Comparison of ENCODE assay signal across 9 mouse cellular contexts in genomic region chr13:8202681-8203476, GRCm38 (mm10). TPM values are rescaled to one million over a fixed set of nuclear protein-coding genes. Genes with fewer than 3 reads are reported as not detected.
DNase-seq lines count a peak whose midpoint lies in the region; ATAC-seq lines count a peak whose summit lies in the region.
"Had no signal": no experiment of that assay in that cellular context is flagged by ENCODE, and none has a peak within 500 bp of the region (broad histone marks: within the 10 kb centered on the region; RNA-seq: fewer than 3 reads in every experiment).

TSS of gene Adarb2 (plus strand) at chr13:8202866.

- H3K4me2 ChIP-seq in kidney, embryonic 16.5 days (replicated peaks; ENCODE audit: low read depth, low read length), result peak within 1 kb of the TSS; percentile 60

- DNase-seq in kidney, postnatal 14 days, result no peak
- peak; percentile 69 to 73 for DNase-seq in cerebellum, postnatal 10 days
- peak; percentile 67 to 83 for DNase-seq in frontal cortex, adult 2 months (ENCODE audit: extremely low spot score in 1 of 2, low spot score in 1 of 2)
- peak; percentile 46 to 60 for DNase-seq in left cerebral cortex, adult 18-20 months (ENCODE audit: low spot score in 2 of 2)
- peak; percentile 61 for DNase-seq in neural tube, embryonic 10.5 days (ENCODE audit: extremely low spot score, low spot score)
- no peak for DNase-seq in thymus, postnatal 0 days (ENCODE audit: low spot score)
- DNase-seq in c-Kit-positive CD71-positive TER-119-positive erythroid progenitor cells, embryonic 14.5 days (ENCODE audit: low spot score), result no peak

- WGBS in kidney, embryonic 16.5 days, result under 1% methylated on average over 26 of the region's 26 CpGs

- H3K4me3 ChIP-seq in kidney, embryonic 16.5 days (ENCODE audit: low read length), result peak within 1 kb of the TSS; percentile 41
- H3K4me3 ChIP-seq: myocyte had no signal

- peaks cover 19% of the 10 kb centered on the region; the same call in 1 of the 2 replicates for H3K27me3 ChIP-seq in kidney, embryonic 16.5 days (ENCODE audit: insufficient read depth, low read length)

- ATAC-seq in kidney, embryonic 16.5 days (ENCODE audit: low FRiP score, low TSS enrichment), result peak; percentile 95

- no peaks in the 10 kb centered on the region for H3K9me3 ChIP-seq in kidney, embryonic 16.5 days (ENCODE audit: low read length)

- 0 out of 2 replicates have a peak, but pooled peaks cover 6% of the 10 kb centered on the region for H3K4me1 ChIP-seq in kidney, embryonic 16.5 days (ENCODE audit: insufficient read depth, low read length)

- H3K9ac ChIP-seq in kidney, embryonic 16.5 days (replicated peaks; ENCODE audit: low read length), result 0 out of 2 replicates have a peak within 1 kb of the TSS, but pooled peaks have one; percentile 26

- no peaks in the 10 kb centered on the region for H3K36me3 ChIP-seq in kidney, embryonic 16.5 days (ENCODE audit: insufficient read depth, low read length)

- no peak within 1 kb of the TSS for H3K27ac ChIP-seq in kidney, embryonic 16.5 days (ENCODE audit: low read length)

RNA-seq across cellular contexts. Expression of gene Adarb2, which starts in this region (rescaled TPM):
- 0.18 and 0.21 TPM in 2 replicates for polyA plus RNA-seq in kidney, embryonic 16.5 days (2015; fragmentation: Nextera tagmentation; extraction: Ambion mirVana)
- 25.0 and 26.0 TPM in 2 replicates for polyA plus RNA-seq in frontal cortex, adult 2 months (2012; rRNA removed)
- total RNA-seq in left cerebral cortex, adult 18-20 months (2021), result 10 to 100 TPM; 20.9 to 22.9 TPM
- polyA plus RNA-seq in thymus, postnatal 0 days (2015; fragmentation: Nextera tagmentation; extraction: Ambion mirVana), result 0.07 and 0.10 TPM in 2 replicates
- polyA plus RNA-seq: myocyte had no signal

Comparison
In these comparisons a context has a peak if more than half of its experiments do, and no peak if none do; other contexts are left out.
1. RNA of gene Adarb2 (polyA plus RNA-seq): 25.0 to 26.0 TPM in frontal cortex, adult 2 months; 0.18 to 0.21 TPM in kidney, embryonic 16.5 days and 0.07 to 0.10 TPM in thymus, postnatal 0 days; every median in the first group is over 10 times any median in the second.
2. Peak in ATAC-seq, H3K4me3 ChIP-seq, H3K9ac ChIP-seq and H3K4me2 ChIP-seq in kidney, embryonic 16.5 days; RNA of the gene not detected or under 1 TPM.
3. DNase-seq: peak in cerebellum, postnatal 10 days (2 of 2), frontal cortex, adult 2 months (2 of 2), left cerebral cortex, adult 18-20 months (2 of 2) and neural tube, embryonic 10.5 days (single experiment); none in kidney, postnatal 14 days (single experiment), thymus, postnatal 0 days (single experiment) and c-Kit-positive CD71-positive TER-119-positive erythroid progenitor cells, embryonic 14.5 days (single experiment).